Mouse (Mus musculus) monocyte, adult 5-6 weeks (primary cell): ENCODE data around the gene Mapk8ip2. TPM values are rescaled to one million over a fixed set of nuclear protein-coding genes. Genes with fewer than 3 reads are reported as not detected.
"Not testable (repeated sequence)": the region's sequence is repeated elsewhere in the genome, so short reads cannot be mapped to it uniquely, and the experiment has no call there.

Experiments
- ATAC-seq: fragments of 153-309, 156-312 bp; replicated peaks from 2 replicates; pipeline ENCODE4 v1.8.0; 2017; ENCODE audit warnings: mild to moderate bottlenecking; ENCODE audit not compliant: low TSS enrichment, insufficient number of reproducible peaks, severe bottlenecking, poor library complexity, low FRiP score
- total RNA-seq: library from RNA; stranded (forward); fragments of 200-1000, 200-491, 200-594 nt; gene quantifications from 3 replicates; pipeline ENCODE4 v1.2.3, GENCODE M21; 2017

Gene Mapk8ip2
- not detected in 3 replicates for total RNA-seq

- no peak for ATAC-seq
These were observed at the start of gene Mapk8ip2 for GRCm38 (mm10) chr15:89453865-89454478. Mapk8ip2 (plus strand) TSS chr15:89453913.

DNA sequence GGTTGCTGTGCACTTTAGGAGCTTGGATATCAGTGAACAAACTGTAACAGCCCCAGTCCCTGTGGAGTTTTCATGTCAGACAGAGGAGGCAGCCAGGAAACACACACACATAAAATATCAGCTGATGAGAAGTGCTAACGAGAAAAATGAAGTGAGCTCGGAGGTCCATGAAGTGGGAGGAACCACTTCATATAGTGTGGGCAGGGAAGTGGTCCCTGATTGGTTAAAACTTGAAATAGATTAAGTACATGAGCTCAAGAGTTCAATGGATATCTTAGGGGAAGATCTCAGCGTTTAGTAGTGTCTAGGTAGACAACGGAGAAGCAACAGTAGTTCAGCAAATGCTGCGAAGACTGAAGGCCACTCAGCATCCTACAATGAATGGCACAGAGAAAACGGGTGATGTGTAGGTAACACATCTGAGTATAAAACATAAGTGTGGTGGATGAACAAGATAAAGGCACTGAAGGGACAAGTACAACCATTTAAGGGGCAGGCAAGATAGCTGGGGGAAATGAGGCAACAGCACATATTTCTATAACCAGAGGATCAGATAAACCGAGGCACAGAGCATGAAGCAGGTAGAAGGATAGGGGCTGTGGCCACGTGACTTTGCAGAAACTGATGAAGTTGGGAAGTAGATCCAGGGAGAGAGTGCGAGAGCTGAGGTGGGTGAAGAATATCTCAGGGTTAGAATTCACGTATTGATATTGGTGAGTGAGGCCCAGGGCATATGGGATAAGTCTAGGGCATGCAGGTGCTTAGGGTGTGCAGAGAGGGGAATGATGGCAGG, 48.7 kb upstream of the Mapk8ip2 start:
- no peak for ATAC-seq

GRCm38 (mm10) chr15:89406691-89407090, 47.0 kb upstream of the Mapk8ip2 start:
- ATAC-seq = no peak

GRCm38 (mm10) chr15:89410118-89410517, 43.6 kb upstream of the Mapk8ip2 start, which contains the start of gene Syce3:
Syce3 (minus strand) TSS chr15:89410503.
- no peak for ATAC-seq

GRCm38 (mm10) chr15:89415282-89415681, 38.4 kb upstream of the Mapk8ip2 start:
- no peak for ATAC-seq

DNA sequence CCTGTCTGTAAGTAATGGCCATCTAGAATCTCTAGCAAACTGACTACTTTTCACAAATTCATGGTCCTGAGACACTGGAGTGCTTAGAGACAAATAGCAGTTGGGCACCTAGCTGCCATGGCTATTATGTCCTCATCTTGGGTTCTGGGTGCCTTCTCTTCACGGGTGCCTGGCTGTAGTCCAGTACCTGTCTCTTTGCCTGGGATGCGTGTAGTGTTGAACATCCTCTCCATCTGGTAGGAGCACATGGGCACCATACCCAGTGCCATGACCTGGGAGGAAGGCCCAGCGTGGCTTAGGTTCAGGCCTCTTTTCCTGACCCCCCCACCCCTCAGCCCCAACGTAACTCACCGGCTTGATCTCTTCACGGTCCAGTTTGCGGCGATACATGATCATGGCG, 31.8 kb upstream of the Mapk8ip2 start:
- ATAC-seq = no peak

DNA sequence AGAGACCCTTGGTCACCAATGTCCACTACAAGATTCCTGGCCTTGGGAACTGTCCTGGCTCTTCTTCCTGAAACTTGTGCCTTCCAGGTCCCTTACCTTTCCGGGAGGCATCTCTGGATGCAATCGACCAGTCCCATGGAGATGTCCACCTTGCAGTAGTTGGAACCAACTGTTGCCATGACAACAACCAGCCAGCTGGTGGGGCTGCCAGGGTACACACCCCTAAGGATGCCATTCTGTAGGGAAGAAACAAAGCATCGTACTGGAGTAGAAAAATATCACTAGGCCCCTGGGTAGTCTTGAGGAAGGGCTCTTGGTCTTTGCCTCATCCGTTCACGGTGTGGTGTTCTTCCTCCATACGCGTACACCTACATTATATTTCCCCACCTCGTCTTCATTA, 29.1 kb upstream of the Mapk8ip2 start:
- ATAC-seq = no peak

DNA sequence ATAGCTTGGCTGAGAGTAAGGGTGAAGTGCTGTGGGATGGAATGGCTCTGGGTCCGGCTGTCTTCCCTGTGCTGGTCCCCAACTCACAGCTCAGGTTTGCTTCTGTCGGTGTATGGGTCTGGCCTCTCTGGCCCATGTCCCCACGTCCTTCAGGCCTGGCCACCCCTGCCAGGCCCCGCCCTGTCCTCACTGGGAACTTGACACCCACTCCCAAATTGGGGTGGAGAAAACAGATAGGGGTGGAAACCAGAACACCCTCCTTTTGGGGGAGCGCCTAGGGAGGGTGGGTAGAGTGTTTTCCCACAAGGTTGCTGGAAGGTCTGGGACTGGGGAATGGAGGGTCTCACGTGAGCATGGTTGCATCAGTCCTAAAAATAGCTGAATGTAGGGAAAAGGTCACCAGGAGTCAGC, 28.0 kb upstream of the Mapk8ip2 start, which contains the start of gene Cpt1b:
Cpt1b (minus strand) TSS at position 153 of the 411 bp plus-strand sequence.
- no peak for ATAC-seq

GRCm38 (mm10) chr15:89426716-89427115, 27.0 kb upstream of the Mapk8ip2 start:
- no peak for ATAC-seq

DNA sequence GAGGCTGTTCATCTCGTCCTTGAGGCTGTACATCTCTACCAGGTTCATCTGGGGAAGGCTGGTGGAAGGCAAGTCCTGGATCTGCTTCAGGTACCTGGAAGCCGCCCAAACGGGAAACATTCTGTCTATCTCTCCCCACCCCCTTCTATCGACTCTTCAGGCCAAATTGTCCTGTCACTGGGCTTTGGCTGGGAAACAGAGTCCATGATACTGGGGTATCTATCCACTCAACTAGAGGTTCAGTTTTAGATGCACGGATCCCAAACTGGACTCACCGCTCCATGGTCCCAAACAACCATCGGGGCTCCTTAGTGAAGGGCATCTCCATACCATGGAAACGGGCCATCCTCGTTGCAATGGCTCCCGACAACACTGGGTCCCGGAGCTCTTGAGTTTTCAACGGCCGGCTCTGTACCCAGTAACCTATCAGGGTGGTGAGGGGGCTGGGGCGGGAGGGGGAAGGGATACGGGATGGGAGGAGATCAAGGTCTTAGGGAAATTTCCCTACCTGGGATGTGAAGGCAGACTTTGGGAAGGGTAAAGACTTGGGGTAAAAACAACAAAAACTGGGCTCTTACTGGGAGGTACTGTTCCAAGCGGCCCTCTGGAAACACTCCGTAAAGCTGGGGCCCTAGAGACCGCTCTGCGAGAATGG, 25.4 kb upstream of the Mapk8ip2 start:
- no peak for ATAC-seq

- 0 out of 2 replicates have a peak, but pooled peaks have one; percentile 1 for ATAC-seq
These were observed 24.8 kb upstream of the Mapk8ip2 start for GRCm38 (mm10) chr15:89428821-89429351.

GRCm38 (mm10) chr15:89429352-89430221, 24.1 kb upstream of the Mapk8ip2 start, which contains the start of the genes C730034F03Rik, Gm44502 and Chkb:
C730034F03Rik (plus strand) TSS chr15:89429589.
Gm44502 (minus strand) TSS chr15:89429696.
Chkb (minus strand) TSS chr15:89429908.
- ATAC-seq = peak; percentile 91

DNA sequence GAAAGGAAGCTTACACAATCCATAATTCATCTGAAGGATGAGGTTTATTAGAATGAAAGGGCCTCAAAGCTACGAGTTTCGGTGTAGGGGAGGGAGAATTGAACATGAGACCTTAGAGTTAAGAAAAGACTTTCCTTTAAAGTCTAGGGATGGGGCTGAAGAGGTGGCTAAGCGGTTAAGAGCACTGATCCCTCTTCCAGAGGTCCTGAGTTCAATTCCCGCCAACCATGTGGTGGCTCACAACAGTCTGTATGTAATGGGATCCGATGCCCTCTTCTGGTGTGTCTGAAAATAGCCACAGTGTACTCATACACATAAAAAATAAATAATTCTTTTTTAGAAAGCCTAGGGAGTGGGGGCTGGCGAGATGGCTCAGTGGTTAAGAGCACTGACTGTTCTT, 23.4 kb upstream of the Mapk8ip2 start:
- no peak for ATAC-seq

DNA sequence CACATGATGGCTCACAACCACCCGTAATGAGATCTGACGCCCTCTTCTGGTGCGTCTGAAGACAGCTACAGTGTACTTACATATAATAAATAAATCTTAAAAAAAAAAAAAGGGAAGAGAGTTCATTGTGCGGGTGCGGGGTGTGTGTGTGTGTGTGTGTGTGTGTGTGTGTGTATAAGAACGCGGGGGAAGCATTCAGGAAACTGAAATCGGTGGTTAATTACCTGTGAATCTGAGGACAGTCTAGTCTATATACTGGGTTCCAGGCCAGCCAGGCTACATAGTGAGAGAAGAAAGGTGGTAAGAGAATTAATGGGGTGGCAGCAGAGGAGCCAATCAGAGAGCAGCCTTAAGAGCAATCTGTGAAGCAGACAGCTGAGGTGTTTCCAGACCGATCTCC, 22.9 kb upstream of the Mapk8ip2 start:
- not testable (repeated sequence) for ATAC-seq

DNA sequence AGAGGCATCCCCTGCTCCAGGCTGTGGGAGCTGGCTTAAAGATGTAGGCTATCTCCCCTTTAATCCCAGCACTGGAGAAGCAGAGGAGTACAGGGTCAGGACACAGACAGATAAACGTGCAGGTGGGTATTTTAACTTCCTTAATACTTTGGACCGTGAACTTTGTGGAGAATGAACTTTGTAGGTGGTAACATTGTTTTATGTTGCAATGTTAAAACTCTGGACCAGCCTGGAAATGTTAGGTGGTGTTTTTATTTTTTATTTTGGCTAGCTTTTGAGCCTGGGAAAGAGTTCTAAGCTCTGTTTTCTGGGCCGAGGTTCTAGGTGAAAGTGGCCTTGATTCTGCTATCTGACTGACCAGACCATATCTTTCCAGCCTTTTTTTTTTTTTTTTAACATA, 22.4 kb upstream of the Mapk8ip2 start:
- no peak for ATAC-seq

DNA sequence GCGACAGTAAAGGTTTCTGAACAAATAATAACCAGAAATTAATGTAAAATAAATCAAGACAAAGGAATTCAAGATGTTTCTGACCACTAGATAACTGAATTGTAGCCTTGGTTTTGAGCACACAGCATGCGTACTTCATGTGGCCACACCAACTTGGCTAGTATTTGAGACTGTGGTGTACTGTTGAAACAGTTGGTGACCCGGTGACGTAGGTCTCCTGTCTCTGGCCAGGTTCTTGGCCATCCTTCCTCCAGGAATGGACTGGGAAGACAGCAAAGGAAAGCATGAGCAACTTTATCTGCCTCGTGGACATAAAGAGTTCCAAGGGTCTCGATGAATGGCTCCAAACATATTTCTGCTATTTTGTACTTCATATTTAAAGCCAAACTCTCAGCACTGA, 21.9 kb upstream of the Mapk8ip2 start:
- ATAC-seq = no peak

GRCm38 (mm10) chr15:89432946-89433345, 20.8 kb upstream of the Mapk8ip2 start:
- no peak for ATAC-seq

- ATAC-seq = no peak
These were observed 19.6 kb upstream of the Mapk8ip2 start for GRCm38 (mm10) chr15:89434136-89434535.
